Mouse (Mus musculus) adrenal gland (tissue): ENCODE measurements around the gene Slc19a3.

ENCODE experiments used
- intact Hi-C: fragments of 180-260 bp; cut with DNase I; formaldehyde crosslinking; loops from one replicate; pipeline ENCODE4 v1.15.1; 2025
- long read RNA-seq, 2 experiments: library from polyadenylated mRNA; unstranded; transcript quantifications; one replicate each; pipeline ENCODE4 v2.0.0; 2020; ENCODE audit warnings: borderline replicate concordance in 1 of 2; ENCODE audit not compliant: insufficient replicate concordance in 1 of 2

The Slc19a3 gene
- long read RNA-seq, experiment 1, result 0 reads
- long read RNA-seq, experiment 2, result 0 reads

DNA sequence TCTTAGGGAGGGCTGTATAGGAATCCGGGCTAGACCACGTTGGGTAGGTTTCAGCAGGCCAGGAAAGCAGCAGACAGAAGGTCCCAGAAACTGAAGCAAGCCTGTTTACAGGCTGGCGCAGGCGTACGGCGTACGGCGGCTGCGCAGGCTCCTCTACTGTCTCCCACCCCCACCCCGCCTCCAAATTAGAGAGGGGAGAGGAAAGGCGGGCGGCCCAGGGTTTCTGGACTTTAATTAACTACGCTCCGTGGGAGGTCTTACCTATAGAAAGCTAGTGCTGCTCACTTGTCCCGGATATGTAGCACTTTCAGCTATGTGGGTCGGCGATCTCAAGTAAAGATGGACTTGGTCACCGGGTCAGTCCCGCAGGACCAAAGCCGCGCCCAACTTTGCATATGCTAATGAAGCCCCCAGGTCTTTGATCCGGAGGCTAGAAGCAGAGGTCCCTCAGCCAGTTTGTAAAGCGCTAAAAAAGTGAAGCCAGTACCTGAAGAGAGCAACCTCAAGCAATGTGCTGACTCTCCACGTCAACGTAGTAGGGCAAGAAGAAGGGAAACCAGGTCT lies at the start of gene Slc19a3:
Gene Slc19a3, minus strand, starts transcription at position 340 of the 564 bp plus-strand sequence.
- intact Hi-C loops, result no loop called here

DNA sequence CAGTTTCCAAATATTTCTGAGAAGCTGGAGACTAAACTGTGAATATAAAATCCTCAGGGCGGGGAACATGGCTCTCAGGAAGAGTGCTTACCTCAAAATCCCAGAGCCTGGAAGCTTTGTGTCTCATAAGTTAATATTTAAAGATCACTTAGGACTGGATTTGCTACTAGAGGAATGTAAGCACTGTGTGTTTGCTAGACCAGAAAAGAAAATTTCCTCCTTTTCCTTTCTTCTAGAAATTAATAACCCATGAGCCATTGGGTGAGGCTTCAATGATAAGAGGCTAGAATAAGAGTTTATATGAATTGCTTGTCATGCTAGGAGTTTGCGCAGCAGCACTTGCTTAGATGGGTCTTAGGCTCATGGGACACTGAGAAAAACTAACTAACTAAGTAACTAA lies 46.5 kb upstream of the Slc19a3 start:
- intact Hi-C loops, result no loop called here

GRCm38 (mm10) chr1:83077016-83077415 lies 38.8 kb upstream of the Slc19a3 start:
- intact Hi-C loops, result loop anchor here (5.0 kb wide), 1 partner anchor 290 kb away; no protein-coding TSS in a partner anchor

GRCm38 (mm10) chr1:83076190-83076917 lies 38.1 kb upstream of the Slc19a3 start:
- intact Hi-C loops, result loop anchor here (5.0 kb wide), 1 partner anchor 289 kb away; no protein-coding TSS in a partner anchor

DNA sequence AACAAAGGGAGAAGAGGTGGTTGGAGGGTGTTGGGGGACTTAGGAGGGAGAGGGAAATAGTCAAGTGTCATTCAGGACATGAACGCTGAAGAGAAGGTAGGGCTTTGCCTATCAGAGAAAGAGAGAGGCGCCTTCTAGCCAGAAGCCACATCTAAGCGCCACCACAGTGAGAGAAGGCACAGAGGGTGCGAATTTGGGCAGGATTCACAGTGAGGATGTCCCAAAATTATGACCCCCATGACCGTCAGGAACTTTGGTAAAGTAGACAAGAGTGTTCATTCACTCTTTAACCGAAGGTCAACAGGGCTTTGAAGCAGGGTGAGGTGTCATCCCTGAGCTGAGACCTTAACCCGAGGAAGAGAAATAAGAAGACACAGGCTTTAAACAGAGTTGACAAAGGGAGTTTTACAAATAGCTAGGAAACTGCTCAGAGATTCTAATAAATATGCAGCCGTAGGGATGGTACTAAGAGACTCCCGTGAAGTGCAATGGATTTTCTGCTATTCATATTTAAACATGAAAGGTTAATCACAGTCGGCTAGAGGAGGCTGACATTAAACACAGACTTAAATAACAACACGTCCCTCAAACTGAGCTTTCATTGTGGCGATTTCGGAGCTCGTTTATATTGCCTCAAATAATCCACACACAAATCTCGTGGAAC lies 37.4 kb upstream of the Slc19a3 start:
- intact Hi-C loops, result loop anchor here (5.0 kb wide), 1 partner anchor 288 kb away; no protein-coding TSS in a partner anchor

- intact Hi-C loops, result loop anchor here (5.0 kb wide), 1 partner anchor 85 kb away; no protein-coding TSS in a partner anchor
Observed at GRCm38 (mm10) chr1:83067205-83067604, 29.0 kb upstream of the Slc19a3 start.

GRCm38 (mm10) chr1:83066577-83066976 lies 28.3 kb upstream of the Slc19a3 start:
- intact Hi-C loops, result loop anchor here (5.0 kb wide), 1 partner anchor 86 kb away; no protein-coding TSS in a partner anchor

DNA sequence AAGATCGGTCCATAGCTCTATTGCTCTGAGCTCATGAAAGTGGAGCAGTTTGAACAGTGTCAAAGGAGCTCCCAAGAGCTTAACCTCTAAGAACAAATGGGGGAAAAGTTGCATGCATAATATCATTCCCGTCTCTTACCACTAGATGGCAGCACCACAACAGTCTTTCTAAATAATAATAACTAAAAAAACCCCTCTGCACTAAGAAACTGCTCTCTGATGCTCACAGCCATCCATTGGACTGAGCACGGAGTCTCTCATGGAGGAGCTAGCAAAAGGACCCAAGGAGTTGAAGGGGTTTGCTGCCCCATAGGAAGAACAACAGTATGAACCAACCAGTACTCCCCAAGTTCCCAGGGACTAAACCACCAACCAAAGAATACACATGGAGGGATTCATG lies 26.6 kb upstream of the Slc19a3 start:
- intact Hi-C loops, result loop anchor here (2.0 to 5.0 kb wide), 3 partner anchors 87 to 652 kb away; no protein-coding TSS in a partner anchor

GRCm38 (mm10) chr1:83060643-83061042 lies 22.4 kb upstream of the Slc19a3 start, which contains the start of gene Krtap28-13:
Gene Krtap28-13 (plus strand): TSS chr1:83060930.
- intact Hi-C loops, result loop anchor here (5.0 kb wide), 1 partner anchor 657 kb away; no protein-coding TSS in a partner anchor

DNA sequence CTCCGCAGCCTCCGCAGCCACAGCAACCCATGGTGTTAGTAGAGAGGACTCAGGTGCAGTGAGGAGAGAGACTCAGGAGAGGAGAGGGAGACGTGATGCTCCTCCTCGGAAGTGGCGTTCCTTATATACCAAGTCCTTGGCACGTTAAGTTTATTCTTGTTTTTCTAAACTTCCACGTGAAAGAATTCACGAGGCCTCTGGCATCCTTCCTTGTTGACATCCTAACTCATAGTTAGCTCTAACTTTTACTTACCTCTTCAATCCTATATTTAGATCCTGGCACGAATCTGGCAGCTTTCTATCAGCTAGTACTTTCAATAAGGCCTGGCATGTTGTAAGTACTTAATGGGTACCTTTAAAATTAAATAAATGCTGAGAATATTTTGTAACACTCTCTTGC lies 21.0 kb upstream of the Slc19a3 start, which contains the start of gene A030005K14Rik:
Gene A030005K14Rik, minus strand, starts transcription at position 101 of the 400 bp plus-strand sequence.
- intact Hi-C loops, result no loop called here

DNA sequence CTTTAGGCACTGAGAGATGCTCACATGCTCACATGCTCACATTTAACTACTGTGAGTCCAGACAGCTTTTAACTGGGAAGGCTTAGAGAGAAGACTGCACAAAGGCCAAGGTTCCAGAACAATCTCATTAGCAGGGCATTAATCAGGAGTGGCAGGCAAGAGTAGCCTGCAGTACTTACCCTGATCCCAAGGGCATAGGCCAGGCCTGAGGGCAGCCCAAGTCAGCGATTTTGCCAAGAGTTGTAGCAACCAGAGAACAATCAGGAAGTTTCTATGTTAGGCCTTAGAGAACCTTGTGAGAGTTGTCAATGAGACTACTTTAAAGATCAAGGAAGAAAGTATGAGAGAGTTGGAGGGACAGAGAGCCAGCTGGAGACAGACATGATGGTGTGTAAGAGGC lies 20.2 kb upstream of the Slc19a3 start:
- intact Hi-C loops, result no loop called here

DNA sequence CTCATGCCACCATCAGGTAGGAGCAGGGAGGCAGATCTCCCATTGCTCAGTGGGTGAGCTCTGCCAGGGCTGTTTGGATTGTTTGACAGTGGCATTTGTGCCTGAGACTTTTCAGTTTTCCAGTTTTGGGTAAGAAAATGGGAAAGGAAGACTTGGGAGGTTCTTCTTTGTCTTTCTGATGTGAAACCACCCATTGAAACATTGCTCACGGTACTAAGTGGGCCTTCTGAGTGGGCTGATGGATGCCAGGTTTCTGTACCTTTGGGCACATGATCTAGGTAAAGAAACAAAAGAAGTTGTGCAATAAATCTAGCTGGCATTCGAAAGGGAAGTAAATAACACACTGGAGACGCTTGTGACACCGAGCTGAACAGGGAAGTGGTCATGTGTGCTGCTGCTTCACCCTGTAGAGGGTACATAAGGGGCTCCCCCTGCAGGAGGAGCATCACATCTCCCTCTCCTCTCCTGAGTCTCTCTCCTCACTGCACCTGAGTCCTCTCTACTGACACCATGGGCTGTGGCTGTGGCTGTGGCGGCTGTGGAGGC lies 6.7 kb upstream of the Slc19a3 start, which contains the start of gene Gm47969:
Gene Gm47969, plus strand, starts transcription at position 51 of the 546 bp plus-strand sequence.
- intact Hi-C loops, result no loop called here

DNA sequence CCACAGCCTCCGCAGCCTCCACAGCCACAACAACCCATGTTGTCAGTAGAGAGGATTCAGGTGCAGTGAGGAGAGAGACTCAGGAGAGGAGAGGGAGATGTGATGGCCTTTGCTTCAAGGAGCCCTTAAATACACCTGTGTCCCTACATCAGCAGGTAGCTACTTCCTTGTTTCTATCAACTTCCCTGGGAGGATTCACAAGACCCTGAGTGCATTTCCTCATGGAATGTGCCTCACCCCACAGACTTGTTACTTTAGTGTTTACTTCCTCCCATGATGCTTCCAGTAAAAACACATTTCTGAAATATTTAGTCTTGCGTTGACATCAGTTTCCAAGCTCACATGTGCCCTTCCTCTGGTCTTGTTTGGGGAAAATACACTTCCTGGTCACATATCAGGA lies 4.1 kb upstream of the Slc19a3 start, which contains the start of gene Krtap28-10:
Gene Krtap28-10, minus strand, starts transcription at position 101 of the 400 bp plus-strand sequence.
- intact Hi-C loops, result no loop called here

GRCm38 (mm10) chr1:83039080-83039479 lies 832 bp upstream of the Slc19a3 start:
- intact Hi-C loops, result no loop called here

- intact Hi-C loops, result no loop called here
Observed at GRCm38 (mm10) chr1:83036892-83037667, 1.2 kb downstream of the Slc19a3 start.

GRCm38 (mm10) chr1:83034509-83034908 lies 3.7 kb downstream of the Slc19a3 start:
- intact Hi-C loops, result no loop called here

- intact Hi-C loops, result no loop called here
Observed at GRCm38 (mm10) chr1:83032508-83032907, 5.7 kb downstream of the Slc19a3 start.

DNA sequence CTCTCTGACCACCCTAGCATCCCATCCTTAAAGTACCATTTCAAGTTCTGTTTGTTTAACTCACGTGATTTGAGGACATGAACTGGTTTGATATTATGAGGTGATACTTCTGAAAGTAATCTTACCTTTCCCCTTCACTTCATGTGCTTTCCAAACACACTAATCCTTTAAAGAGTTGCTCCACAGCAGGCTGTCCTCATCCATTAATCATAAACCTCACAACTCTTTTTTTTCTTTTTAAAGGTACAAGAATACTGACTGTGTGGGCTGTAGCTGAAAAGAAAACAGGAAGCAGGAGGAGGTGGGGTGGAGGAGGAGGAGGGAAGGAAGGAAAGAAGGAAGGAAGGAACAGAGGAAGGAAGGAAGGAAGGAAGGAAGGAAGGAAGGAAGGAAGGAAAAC lies 6.3 kb downstream of the Slc19a3 start:
- intact Hi-C loops, result no loop called here

DNA sequence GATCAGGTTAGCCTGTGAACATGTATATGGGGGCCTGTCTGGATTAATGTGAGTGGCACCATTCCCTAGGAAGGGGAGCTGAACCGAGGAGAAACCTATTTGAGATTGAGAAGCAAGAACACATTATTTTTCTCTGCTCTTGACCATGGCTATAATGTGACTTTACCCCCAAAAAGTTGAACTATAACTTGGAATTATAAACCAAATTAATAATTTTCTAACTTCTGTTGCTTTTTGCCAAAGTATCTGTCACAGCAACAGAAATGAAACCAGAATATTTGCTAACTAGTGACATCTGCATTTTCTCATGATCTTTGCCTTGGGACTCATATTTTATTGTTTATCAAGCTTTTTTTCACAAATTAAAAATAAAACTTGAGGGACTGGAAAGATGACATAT lies 21.7 kb downstream of the Slc19a3 start:
- intact Hi-C loops, result no loop called here

DNA sequence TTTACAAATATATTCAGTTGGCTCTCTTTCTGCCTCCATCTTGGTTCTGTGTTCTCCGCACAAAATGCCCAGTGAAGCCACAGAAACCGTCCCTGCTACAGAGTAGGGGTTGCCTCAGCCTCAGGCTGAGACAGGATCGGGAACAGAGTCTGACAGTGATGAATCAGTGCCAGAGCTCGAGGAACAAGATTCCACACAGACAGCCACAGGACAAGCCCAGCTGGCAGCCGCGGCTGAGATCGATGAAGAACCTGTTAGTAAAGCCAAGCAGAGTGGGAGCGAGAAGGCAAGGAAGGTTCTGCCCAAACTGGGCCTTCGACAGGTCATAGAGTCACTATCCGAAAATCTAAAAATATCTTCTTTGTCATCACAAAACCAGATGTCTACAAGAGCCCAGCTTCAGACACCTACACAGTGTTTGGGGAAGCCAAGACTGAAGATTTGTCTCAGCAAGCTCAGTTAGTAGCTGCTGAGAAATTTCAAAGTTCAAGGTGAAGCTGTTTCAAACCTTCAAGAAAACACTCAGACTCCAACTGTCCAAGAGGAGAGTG lies 22.8 kb downstream of the Slc19a3 start:
- intact Hi-C loops, result no loop called here
